Mouse (Mus musculus) thymus, postnatal 0 days (tissue): ENCODE results near the gene Rassf1. TPM values are rescaled to one million over a fixed set of nuclear protein-coding genes. Genes with fewer than 3 reads are reported as not detected.

Experiments
- DNase-seq: peaks from one replicate; pipeline ENCODE4 v3.0.0-alpha.2; 2015; ENCODE audit warnings: low spot score
- polyA plus RNA-seq: library from polyadenylated mRNA; unstranded; fragments of >200 nt; fragmentation: Nextera tagmentation; extraction: Ambion mirVana; gene quantifications from 2 replicates; pipeline ENCODE4 v1.2.1, GENCODE M21; 2015

The Rassf1 gene
- polyA plus RNA-seq, 1 experiment from 2014 or later, result 56.2 TPM

- no peak for DNase-seq
Measured at GRCm38 (mm10) chr9:107579023-107579900, 27.9 kb downstream of the Rassf1 start.

- peak; percentile 88 for DNase-seq
Measured at GRCm38 (mm10) chr9:107580501-107581317, 29.4 kb downstream of the Rassf1 start, which contains the start of gene Hyal3. TSS of gene Hyal3 (plus strand) at chr9:107580818.

GRCm38 (mm10) chr9:107581584-107581983, 30.2 kb downstream of the Rassf1 start:
- DNase-seq, result no peak

- DNase-seq, result no peak
Measured at GRCm38 (mm10) chr9:107582509-107583062, 31.2 kb downstream of the Rassf1 start.

GRCm38 (mm10) chr9:107583174-107583573, 31.8 kb downstream of the Rassf1 start:
- no peak for DNase-seq

GRCm38 (mm10) chr9:107586504-107586903, 35.1 kb downstream of the Rassf1 start:
- no peak for DNase-seq

GRCm38 (mm10) chr9:107586974-107587832, 35.8 kb downstream of the Rassf1 start, which contains the start of gene Ifrd2:
TSS of gene Ifrd2 (plus strand) at chr9:107587642.
- DNase-seq, result peak; percentile 99

- no peak for DNase-seq
Measured at GRCm38 (mm10) chr9:107587833-107588639, 36.7 kb downstream of the Rassf1 start.

GRCm38 (mm10) chr9:107590058-107590772, 38.9 kb downstream of the Rassf1 start:
- DNase-seq, result no peak

GRCm38 (mm10) chr9:107590773-107591060, 39.4 kb downstream of the Rassf1 start:
- DNase-seq, result no peak

- DNase-seq, result no peak
Measured at GRCm38 (mm10) chr9:107593101-107593976, 42.0 kb downstream of the Rassf1 start.

- DNase-seq, result no peak
Measured at GRCm38 (mm10) chr9:107594281-107595062, 43.1 kb downstream of the Rassf1 start.

GRCm38 (mm10) chr9:107596619-107597569, 45.5 kb downstream of the Rassf1 start:
- no peak for DNase-seq

- no peak for DNase-seq
Measured at GRCm38 (mm10) chr9:107598385-107598784, 47.0 kb downstream of the Rassf1 start.

- no peak for DNase-seq
Measured at GRCm38 (mm10) chr9:107599433-107599832, 48.1 kb downstream of the Rassf1 start.

GRCm38 (mm10) chr9:107599842-107600241, 48.5 kb downstream of the Rassf1 start:
- no peak for DNase-seq
